Mouse (Mus musculus): ENCODE results near the gene Cfap58. TPM values are rescaled to one million over a fixed set of nuclear protein-coding genes. Genes with fewer than 3 reads are reported as not detected.

Gene Cfap58
- polyA plus RNA-seq, 1 experiment from 2014 or later, result 0.41 TPM

DNA sequence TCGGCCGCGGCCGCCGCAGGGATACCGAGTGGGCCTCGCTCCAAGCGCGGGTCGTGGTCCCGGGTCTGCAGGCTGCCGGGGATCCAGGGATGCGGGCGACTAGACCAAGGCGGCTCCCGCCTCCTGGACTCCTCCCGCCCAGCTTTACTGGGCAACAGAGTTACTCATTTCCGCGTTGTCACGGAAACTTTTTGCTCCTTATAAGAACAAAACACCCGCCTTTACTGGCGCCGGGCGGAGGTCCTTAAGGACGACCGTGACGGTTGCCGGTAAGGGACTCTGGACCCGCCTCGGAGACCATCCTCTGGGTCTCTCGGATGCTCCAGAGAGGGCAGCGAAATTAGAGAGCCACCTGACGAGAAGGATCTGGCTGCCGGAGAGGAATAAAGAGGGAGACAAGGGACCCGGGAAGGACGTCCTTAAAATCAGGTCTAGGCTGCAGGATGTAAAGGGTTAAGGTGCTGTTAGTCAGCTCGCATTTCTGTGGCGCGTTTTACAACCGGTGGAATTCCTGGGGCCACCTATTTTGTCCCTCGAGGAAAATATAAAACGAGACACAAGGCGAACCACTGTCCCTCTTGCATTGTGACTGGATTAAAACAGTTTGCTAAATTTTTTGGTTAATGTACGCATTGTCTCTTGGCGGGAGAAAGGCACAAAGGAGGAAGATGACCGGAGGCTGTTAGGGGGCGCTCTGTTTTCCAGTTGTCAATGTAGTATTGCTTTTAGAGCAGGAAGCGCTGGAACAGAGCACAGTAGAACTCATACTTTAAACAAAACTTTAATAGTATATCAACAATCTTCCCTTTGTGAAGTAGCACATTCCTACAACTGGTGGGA lies 18.1 kb upstream of the Cfap58 start, which contains the start of the genes Cfap43 and Itprip:
TSS of gene Cfap43 (minus strand) at position 162 of the 840 bp plus-strand sequence.
TSS of gene Itprip (minus strand) at position 174 of the 840 bp plus-strand sequence.
- Histone ChIP-seq H3K36me3 (replicated peaks) (no peaks in the 10 kb centered on the region), H3K4me3 (peak within 1 kb of the TSS; percentile 83), H3K4me1 (peaks cover 25% of the 10 kb centered on the region), H3K4me2 (peak within 1 kb of the TSS; percentile 90), H3K27me3 (replicated peaks) (no peaks in the 10 kb centered on the region), H3K27ac (peak within 1 kb of the TSS; percentile 82), H3K9me3 (no peaks in the 10 kb centered on the region), H3K9ac (peak within 1 kb of the TSS; percentile 68)
- ATAC-seq (replicated peaks), result peak; percentile 73
- WGBS, result under 1% methylated on average over 48 of the region's 48 CpGs

DNA sequence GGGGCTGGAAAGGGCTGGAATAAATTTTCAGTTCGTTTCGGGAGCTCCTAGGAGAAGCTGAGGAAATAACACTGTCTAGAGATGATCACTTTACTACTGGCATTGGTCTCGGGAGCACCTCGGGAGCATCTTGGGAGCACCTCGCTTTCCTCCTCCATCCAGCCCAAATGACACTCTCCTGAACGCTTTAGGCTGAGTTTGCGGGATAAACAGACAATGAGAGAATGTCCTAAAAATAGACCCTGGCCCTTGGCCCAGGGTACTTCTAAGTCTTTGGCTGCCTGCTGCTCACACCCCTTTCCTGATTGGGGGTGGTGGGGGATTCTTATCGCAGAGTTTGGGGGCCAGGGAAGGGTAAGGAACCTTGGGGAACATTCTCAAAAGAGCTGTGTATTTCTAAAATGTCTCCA lies 17.5 kb upstream of the Cfap58 start:
- Histone ChIP-seq H3K9me3 (no peaks in the 10 kb centered on the region), H3K4me2 (peak overlapping the region; percentile 90), H3K36me3 (replicated peaks) (no peaks in the 10 kb centered on the region), H3K9ac (no peak overlapping the region; the same call in 1 of the 2 replicates), H3K27me3 (replicated peaks) (no peaks in the 10 kb centered on the region), H3K4me1 (peaks cover 25% of the 10 kb centered on the region), H3K4me3 (peak overlapping the region; percentile 83), H3K27ac (peak overlapping the region; percentile 82; the same call in 1 of the 2 replicates)
- WGBS, result 4% methylated on average over 8 of the region's 8 CpGs
- ATAC-seq (replicated peaks), result 0 out of 2 replicates have a peak, but pooled peaks have one; percentile 5

DNA sequence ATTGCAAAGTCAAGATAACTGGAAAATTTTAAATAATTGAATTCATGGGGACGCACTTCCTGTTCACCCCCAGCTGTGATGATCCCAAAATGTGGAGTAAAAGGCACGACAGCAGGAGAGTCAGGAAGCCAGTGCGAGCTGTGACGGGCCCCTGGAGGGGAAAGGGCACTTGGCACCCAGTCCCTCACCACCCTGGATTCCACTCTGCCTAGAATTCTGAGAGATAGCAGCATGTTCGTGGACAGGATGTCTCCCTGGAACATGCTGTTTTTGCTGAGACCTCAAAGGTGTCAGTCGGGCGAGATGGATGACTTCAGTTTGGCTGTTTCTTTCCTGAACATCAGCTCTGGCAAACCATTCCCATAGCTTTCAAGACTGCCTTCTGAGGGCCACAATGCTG lies 11.7 kb upstream of the Cfap58 start:
- Histone ChIP-seq H3K27ac (no peak overlapping the region), H3K36me3 (replicated peaks) (no peaks in the 10 kb centered on the region), H3K4me3 (no peak overlapping the region), H3K4me2 (no peak overlapping the region), H3K4me1 (no peaks in the 10 kb centered on the region), H3K9ac (no peak overlapping the region), H3K27me3 (replicated peaks) (no peaks in the 10 kb centered on the region), H3K9me3 (no peaks in the 10 kb centered on the region)
- ATAC-seq (replicated peaks), result no peak
- WGBS, result 81% methylated on average over 7 of the region's 7 CpGs

DNA sequence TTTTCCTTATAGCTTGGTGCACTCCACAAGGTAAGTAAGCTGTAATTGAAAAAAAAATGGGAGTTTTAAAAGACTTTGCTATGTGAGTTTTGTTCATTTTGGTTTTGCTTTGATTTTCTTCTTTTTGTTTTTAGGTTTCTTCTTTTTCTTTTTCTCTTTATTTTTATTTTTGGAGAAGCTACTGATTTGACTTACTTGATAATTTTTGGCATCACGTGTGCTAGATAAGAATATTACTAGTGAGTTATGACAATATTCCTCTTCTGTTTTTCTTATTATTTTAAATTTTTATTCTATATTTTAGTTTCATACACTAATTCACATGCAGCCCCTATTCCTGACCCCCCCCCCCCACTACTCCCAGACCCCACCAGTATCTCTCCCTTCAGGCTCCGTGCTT lies 10.4 kb upstream of the Cfap58 start:
- no peak overlapping the region for H3K9ac ChIP-seq
- H3K27ac ChIP-seq, result no peak overlapping the region
- ATAC-seq (replicated peaks), result no peak
- H3K4me3 ChIP-seq, result no peak overlapping the region
- no peaks in the 10 kb centered on the region for H3K9me3 ChIP-seq
- no peaks in the 10 kb centered on the region for H3K27me3 ChIP-seq (replicated peaks)
- no peaks in the 10 kb centered on the region for H3K36me3 ChIP-seq (replicated peaks)
- no peaks in the 10 kb centered on the region for H3K4me1 ChIP-seq
- H3K4me2 ChIP-seq, result no peak overlapping the region
- WGBS, result 85% methylated on average over 2 of the region's 2 CpGs

DNA sequence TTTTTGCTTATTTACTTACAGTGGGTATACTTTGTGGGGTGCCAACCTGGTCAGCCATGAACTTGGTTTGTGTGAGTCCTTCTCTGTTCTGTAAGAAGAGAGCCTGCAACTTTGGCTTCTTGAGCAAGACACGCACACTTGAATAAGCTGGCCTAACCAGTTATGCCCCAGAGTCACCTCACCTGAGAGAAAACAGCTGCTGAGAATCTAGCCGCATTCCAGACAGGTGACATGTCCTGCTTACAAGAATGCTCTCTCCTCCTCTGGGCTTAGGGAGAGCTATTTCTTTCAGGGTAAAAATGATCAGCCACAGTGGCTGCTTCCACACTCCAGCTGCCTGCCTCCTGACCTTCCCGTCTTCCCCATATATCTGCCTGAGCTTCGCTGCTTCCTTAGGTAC lies 8.4 kb upstream of the Cfap58 start:
- H3K27ac ChIP-seq, result no peak overlapping the region
- H3K4me1 ChIP-seq, result no peaks in the 10 kb centered on the region
- no peaks in the 10 kb centered on the region for H3K27me3 ChIP-seq (replicated peaks)
- ATAC-seq (replicated peaks), result no peak
- no peak overlapping the region for H3K9ac ChIP-seq
- no peaks in the 10 kb centered on the region for H3K9me3 ChIP-seq
- H3K36me3 ChIP-seq (replicated peaks), result no peaks in the 10 kb centered on the region
- H3K4me3 ChIP-seq, result no peak overlapping the region
- no peak overlapping the region for H3K4me2 ChIP-seq
- 83% methylated on average over 4 of the region's 4 CpGs for WGBS

DNA sequence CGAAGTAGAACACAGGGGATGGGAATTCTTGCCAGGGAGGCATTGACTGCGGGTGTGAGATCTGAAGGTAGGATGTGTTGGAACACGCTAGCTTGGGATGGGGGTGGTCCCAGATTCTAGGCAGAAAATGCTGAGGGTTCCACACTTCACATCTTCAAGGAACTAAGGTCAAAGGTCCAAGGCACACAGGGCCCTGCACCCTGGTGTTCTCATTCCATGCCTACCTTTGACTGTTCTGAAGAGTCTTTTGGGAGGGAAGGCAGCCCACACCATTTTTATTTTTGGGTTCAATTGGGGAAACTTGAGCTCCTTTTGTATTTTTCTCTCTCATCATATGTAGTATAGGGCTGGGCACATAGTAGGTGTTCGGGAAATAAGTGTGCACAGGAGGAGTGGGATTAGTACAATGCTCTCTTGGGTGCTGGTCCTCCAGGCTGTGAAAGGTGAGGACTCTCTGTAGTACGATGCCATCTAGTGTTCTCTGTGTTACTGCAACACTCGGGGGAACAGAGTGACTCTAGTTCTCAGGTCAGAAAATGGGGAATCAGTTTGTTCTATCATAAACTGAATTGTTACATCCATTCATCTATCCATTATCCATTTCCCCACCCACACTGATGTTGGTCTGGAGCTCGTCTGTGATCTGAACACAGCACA lies 5.4 kb upstream of the Cfap58 start:
- 0 out of 2 replicates have a peak, but pooled peaks have one; percentile 50 for ATAC-seq (replicated peaks)
- Histone ChIP-seq H3K4me2 (no peak overlapping the region), H3K27ac (no peak overlapping the region), H3K36me3 (replicated peaks) (no peaks in the 10 kb centered on the region), H3K4me3 (no peak overlapping the region), H3K4me1 (peaks cover 5% of the 10 kb centered on the region), H3K27me3 (replicated peaks) (no peaks in the 10 kb centered on the region), H3K9ac (no peak overlapping the region), H3K9me3 (no peaks in the 10 kb centered on the region)
- 45% methylated on average over 7 of the region's 7 CpGs for WGBS

DNA sequence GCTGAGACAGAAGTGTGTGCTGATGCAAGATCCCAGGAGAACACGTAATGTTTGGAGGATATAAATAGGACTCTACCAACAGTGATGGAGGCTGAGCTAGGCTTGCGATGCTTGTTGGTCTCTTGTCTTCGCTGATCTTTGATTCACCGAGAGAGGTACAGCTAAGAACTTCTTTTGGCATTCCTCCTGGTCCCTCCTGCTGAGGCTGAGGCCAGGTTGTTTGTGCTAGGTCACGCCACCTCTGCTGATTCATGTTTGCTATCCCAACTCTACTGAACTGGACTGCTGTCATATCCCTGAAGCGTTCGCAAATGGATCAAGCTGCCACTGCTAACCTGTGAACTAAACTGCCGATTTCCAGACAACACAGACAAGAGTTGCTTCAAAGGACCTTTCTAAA lies 3.3 kb upstream of the Cfap58 start:
- H3K27ac ChIP-seq, result no peak overlapping the region
- H3K4me2 ChIP-seq, result no peak overlapping the region
- H3K36me3 ChIP-seq (replicated peaks), result no peaks in the 10 kb centered on the region
- no peaks in the 10 kb centered on the region for H3K9me3 ChIP-seq
- H3K27me3 ChIP-seq (replicated peaks), result no peaks in the 10 kb centered on the region
- ATAC-seq (replicated peaks), result no peak
- no peak overlapping the region for H3K4me3 ChIP-seq
- 89% methylated on average over 8 of the region's 8 CpGs for WGBS
- H3K4me1 ChIP-seq, result peaks cover 12% of the 10 kb centered on the region
- no peak overlapping the region for H3K9ac ChIP-seq

DNA sequence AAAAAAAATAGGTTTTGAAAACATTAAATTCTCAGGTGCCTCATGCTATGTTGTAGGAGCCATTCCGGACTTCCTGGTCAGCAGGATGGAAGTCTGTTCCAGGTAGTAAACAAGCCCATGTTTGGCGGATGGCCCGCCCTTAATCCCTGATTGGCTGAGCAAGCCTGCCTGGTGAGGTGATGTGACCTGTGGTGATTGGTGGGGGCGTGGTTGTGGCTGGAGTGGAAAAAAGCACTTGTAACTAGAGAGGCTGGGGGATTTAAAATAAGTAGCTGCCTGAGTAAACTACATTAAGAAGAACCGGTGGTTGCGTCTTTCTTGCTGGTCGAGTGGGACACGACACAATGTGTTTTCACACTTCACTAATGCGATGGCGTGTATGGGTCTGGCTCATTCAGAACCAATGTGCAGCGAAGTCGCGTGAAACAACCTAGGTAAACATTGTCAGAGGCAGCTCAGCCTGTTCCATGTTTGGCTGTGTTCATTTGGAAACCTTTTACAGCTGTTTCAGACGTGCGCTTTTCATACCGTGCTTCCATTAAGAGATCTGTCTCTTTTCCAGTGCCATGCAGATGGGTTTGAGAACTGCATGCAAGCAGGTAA lies 2.7 kb upstream of the Cfap58 start:
- Histone ChIP-seq H3K9me3 (no peaks in the 10 kb centered on the region), H3K4me3 (no peak overlapping the region), H3K27ac (no peak overlapping the region), H3K4me1 (peaks cover 12% of the 10 kb centered on the region), H3K36me3 (replicated peaks) (no peaks in the 10 kb centered on the region), H3K4me2 (no peak overlapping the region), H3K27me3 (replicated peaks) (no peaks in the 10 kb centered on the region), H3K9ac (no peak overlapping the region)
- WGBS, result 75% methylated on average over 16 of the region's 16 CpGs
- ATAC-seq (replicated peaks), result no peak

DNA sequence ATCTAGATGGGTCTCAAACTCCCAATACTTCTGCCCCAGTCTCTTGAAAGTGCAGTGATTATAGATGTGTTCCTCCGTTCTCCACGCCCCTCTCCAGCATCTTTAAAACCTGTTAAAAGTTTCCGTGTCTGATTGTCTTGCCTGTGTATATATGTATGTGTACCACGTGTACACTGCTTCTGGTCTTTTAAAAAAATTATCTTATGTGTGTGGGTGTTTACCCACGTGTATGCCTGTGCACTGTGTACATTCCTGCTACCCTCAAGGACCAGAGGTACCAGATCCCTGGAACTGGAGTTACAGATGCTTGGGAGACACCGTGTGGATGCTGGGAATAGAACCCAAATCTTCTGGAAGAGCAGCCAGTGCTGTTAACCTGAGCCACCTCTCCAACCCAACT lies 1.9 kb upstream of the Cfap58 start:
- Histone ChIP-seq H3K27ac (no peak overlapping the region), H3K36me3 (replicated peaks) (no peaks in the 10 kb centered on the region), H3K4me3 (no peak overlapping the region), H3K9ac (no peak overlapping the region), H3K9me3 (no peaks in the 10 kb centered on the region), H3K4me2 (no peak overlapping the region), H3K27me3 (replicated peaks) (no peaks in the 10 kb centered on the region), H3K4me1 (peaks cover 12% of the 10 kb centered on the region)
- WGBS, result 80% methylated on average over 6 of the region's 6 CpGs
- no peak for ATAC-seq (replicated peaks)

DNA sequence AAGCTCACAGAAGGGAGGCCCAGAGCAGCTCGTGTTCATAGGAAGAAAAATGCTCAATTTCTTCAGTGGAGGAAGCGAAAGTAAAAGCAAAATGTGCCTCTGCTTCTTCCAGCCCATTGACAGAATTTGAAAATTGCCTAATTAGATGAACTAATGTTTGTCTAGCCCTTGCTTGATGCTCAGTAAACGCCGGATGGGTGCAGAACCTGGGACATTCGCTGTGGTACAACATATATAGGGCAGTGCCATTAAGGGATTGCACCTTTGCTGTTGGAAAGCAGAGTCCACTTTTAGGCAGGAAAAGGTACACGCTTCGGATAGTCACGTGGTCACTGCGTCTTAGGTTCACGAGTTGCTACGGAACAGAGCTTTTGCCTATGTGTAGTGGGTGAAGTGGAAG lies 985 bp upstream of the Cfap58 start:
- Histone ChIP-seq H3K9me3 (no peaks in the 10 kb centered on the region), H3K9ac (no peak overlapping the region), H3K36me3 (replicated peaks) (no peaks in the 10 kb centered on the region), H3K27me3 (replicated peaks) (no peaks in the 10 kb centered on the region), H3K4me3 (no peak overlapping the region), H3K4me1 (peaks cover 12% of the 10 kb centered on the region), H3K27ac (0 out of 2 replicates have a peak overlapping the region, but pooled peaks have one; percentile 66), H3K4me2 (0 out of 2 replicates have a peak overlapping the region, but pooled peaks have one; percentile 75)
- WGBS, result 91% methylated on average over 11 of the region's 11 CpGs
- no peak for ATAC-seq (replicated peaks)

DNA sequence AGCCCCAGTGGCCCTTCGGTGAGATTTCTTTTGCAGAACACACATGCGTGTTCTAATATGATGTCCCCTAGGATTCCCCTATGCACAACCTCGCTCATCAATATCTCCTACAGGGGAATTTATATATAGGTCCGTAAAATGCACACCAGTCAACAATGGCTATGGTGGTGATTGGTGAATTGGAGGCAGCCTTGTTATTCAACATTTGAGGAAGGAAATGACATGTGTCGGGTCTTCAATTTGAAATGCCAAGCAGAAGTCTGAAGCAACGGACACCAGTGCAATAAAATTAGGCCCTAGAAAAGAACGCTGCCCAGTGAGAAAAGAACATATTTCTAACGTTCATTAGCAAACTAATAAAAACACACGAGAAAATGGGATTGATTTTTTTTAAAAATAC lies 537 bp upstream of the Cfap58 start:
- Histone ChIP-seq H3K36me3 (replicated peaks) (no peaks in the 10 kb centered on the region), H3K4me3 (peak overlapping the region; percentile 42), H3K4me1 (peaks cover 12% of the 10 kb centered on the region), H3K4me2 (peak overlapping the region; percentile 75), H3K9me3 (no peaks in the 10 kb centered on the region), H3K27me3 (replicated peaks) (no peaks in the 10 kb centered on the region), H3K27ac (0 out of 2 replicates have a peak overlapping the region, but pooled peaks have one; percentile 66), H3K9ac (peak overlapping the region; percentile 35)
- 61% methylated on average over 9 of the region's 9 CpGs for WGBS
- ATAC-seq (replicated peaks), result no peak

DNA sequence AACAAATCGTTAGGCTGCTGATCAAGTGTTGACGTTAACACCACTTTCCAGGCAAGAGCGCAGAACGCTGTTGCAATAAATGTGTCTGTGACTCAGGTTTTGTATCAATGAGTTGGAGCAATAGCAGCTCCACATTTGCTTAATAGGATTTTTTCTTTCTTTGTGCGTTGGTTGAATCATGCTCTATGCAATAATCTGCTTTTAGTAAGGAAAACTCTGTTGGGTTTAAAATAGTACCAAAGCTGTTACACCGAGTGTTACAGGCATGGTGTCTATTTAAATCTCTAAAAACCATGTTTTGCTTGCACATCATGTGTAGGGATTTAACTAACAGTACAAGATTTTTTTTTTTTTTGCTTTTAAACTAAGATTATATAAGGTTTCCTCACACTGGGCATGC lies 1.9 kb downstream of the Cfap58 start:
- H3K27me3 ChIP-seq (replicated peaks), result no peaks in the 10 kb centered on the region
- no peaks in the 10 kb centered on the region for H3K9me3 ChIP-seq
- no peak for ATAC-seq (replicated peaks)
- no peak overlapping the region for H3K27ac ChIP-seq
- H3K4me3 ChIP-seq, result no peak overlapping the region
- 62% methylated on average over 6 of the region's 6 CpGs for whole genome bisulfite sequencing
- H3K4me1 ChIP-seq, result peaks cover 12% of the 10 kb centered on the region
- no peaks in the 10 kb centered on the region for H3K36me3 ChIP-seq (replicated peaks)
- H3K9ac ChIP-seq, result no peak overlapping the region
- no peak overlapping the region for H3K4me2 ChIP-seq

Data from midbrain, embryonic 15.5 days (tissue).